Mouse (Mus musculus) left cerebral cortex, postnatal 10 days (tissue): ENCODE results near the gene Fads6. TPM values are rescaled to one million over a fixed set of nuclear protein-coding genes. Genes with fewer than 3 reads are reported as not detected.

Experiments
- DNase-seq, 2 experiments: peaks; one replicate each; pipeline ENCODE4 v3.0.0; 2021 to 2022; ENCODE audit warnings: low spot score in 2 of 2, mixed read lengths in 1 of 2; ENCODE audit errors: extremely low spot score in 1 of 2
- intact Hi-C: fragments of 180-260 bp; cut with DNase I; formaldehyde crosslinking; loops from one replicate; pipeline ENCODE4 v1.15.1; 2025
- total RNA-seq, 2 experiments: library from RNA; stranded (reverse); gene quantifications; 2 replicates each; pipeline ENCODE4 v1.2.3; 2021

Gene Fads6
- total RNA-seq, 2 experiments from 2014 or later, result 6.5 to 6.8 TPM

GRCm38 (mm10) chr11:115306863-115307262, 9.4 kb upstream of the Fads6 start, which contains the start of gene Otop2:
Gene Otop2 (plus strand): TSS chr11:115307163.
- intact Hi-C loops, result no loop called here
- no peak for DNase-seq

GRCm38 (mm10) chr11:115303167-115303566, 5.7 kb upstream of the Fads6 start:
- intact Hi-C loops, result no loop called here
- DNase-seq, result no peak

- DNase-seq, result no peak
- intact Hi-C loops, result no loop called here
Measured at GRCm38 (mm10) chr11:115301351-115301750, 3.9 kb upstream of the Fads6 start.

GRCm38 (mm10) chr11:115300745-115301144, 3.3 kb upstream of the Fads6 start:
- DNase-seq, result no peak
- intact Hi-C loops, result no loop called here

- DNase-seq, result no peak
- intact Hi-C loops, result no loop called here
Measured at GRCm38 (mm10) chr11:115298160-115298559, 697 bp upstream of the Fads6 start.

GRCm38 (mm10) chr11:115296471-115297210, 822 bp downstream of the Fads6 start:
- DNase-seq, result no peak
- intact Hi-C loops, result no loop called here

- intact Hi-C loops, result no loop called here
Measured at GRCm38 (mm10) chr11:115295939-115296338, 1.5 kb downstream of the Fads6 start.

GRCm38 (mm10) chr11:115292631-115293375, 4.7 kb downstream of the Fads6 start:
- intact Hi-C loops, result no loop called here
- no peak for DNase-seq

More at GRCm38 (mm10) chr11:115295939-115296338, 1.5 kb downstream of the Fads6 start:
- no peak for DNase-seq

- DNase-seq, result no peak
- intact Hi-C loops, result no loop called here
Measured at GRCm38 (mm10) chr11:115291503-115291902, 6.0 kb downstream of the Fads6 start.

GRCm38 (mm10) chr11:115290919-115291318, 6.5 kb downstream of the Fads6 start:
- no peak for DNase-seq
- intact Hi-C loops, result no loop called here

GRCm38 (mm10) chr11:115290314-115290713, 7.1 kb downstream of the Fads6 start:
- no peak for DNase-seq

GRCm38 (mm10) chr11:115289885-115290284, 7.6 kb downstream of the Fads6 start:
- intact Hi-C loops, result no loop called here
- peak in 1 of 2 experiments; percentile 53 for DNase-seq

More at GRCm38 (mm10) chr11:115290314-115290713, 7.1 kb downstream of the Fads6 start:
- intact Hi-C loops, result no loop called here

- intact Hi-C loops, result no loop called here
- no peak for DNase-seq
Measured at GRCm38 (mm10) chr11:115288305-115288704, 9.2 kb downstream of the Fads6 start.

- DNase-seq, result no peak
- intact Hi-C loops, result no loop called here
Measured at GRCm38 (mm10) chr11:115287386-115287785, 10.1 kb downstream of the Fads6 start.

- intact Hi-C loops, result no loop called here
Measured at GRCm38 (mm10) chr11:115286201-115286993, 11.1 kb downstream of the Fads6 start.

GRCm38 (mm10) chr11:115285282-115285681, 12.2 kb downstream of the Fads6 start:
- DNase-seq, result no peak
- intact Hi-C loops, result no loop called here

More at GRCm38 (mm10) chr11:115286201-115286993, 11.1 kb downstream of the Fads6 start:
- DNase-seq, result no peak

GRCm38 (mm10) chr11:115283891-115284620, 13.4 kb downstream of the Fads6 start:
- no peak for DNase-seq
- intact Hi-C loops, result no loop called here

GRCm38 (mm10) chr11:115283486-115283765, 14.0 kb downstream of the Fads6 start:
- intact Hi-C loops, result no loop called here
- no peak for DNase-seq
